Mouse (Mus musculus) liver, embryonic 16.5 days (tissue): ENCODE data around the gene Nxt1. TPM values are rescaled to one million over a fixed set of nuclear protein-coding genes. Genes with fewer than 3 reads are reported as not detected.

Experiments
- ATAC-seq: fragments of 200-750 bp; cut with Nextera tagmentation; 2 replicates; pipeline ENCODE4 v1.8.0; 2017; ENCODE audit warnings: low read depth, mild to moderate bottlenecking, moderate number of reproducible peaks, moderate library complexity
- H3K27ac ChIP-seq: fragments of 300-500 bp; sonication (generic); 2 replicates; pipeline ENCODE4 v1.5.1; 2014; ENCODE audit warnings: mild to moderate bottlenecking, low read length
- H3K27me3 ChIP-seq: fragments of 300-500 bp; sonication (generic); 2 replicates; pipeline ENCODE4 v1.6.1; 2014; ENCODE audit warnings: low read depth, low read length, mixed read lengths; ENCODE audit not compliant: control insufficient read depth, insufficient read depth
- H3K36me3 ChIP-seq: fragments of 300-500 bp; sonication (generic); 2 replicates; pipeline ENCODE4 v1.6.1; 2014; ENCODE audit warnings: mild to moderate bottlenecking; ENCODE audit not compliant: control insufficient read depth, insufficient read depth
- H3K4me1 ChIP-seq: fragments of 300-500 bp; sonication (generic); 2 replicates; pipeline ENCODE4 v1.6.1; 2014; ENCODE audit warnings: low read depth, low read length, mixed read lengths; ENCODE audit not compliant: control insufficient read depth
- H3K4me2 ChIP-seq: fragments of 300-500 bp; sonication (generic); 2 replicates; pipeline ENCODE4 v1.6.1; 2014; ENCODE audit warnings: low read depth, low read length, mixed read lengths
- H3K4me3 ChIP-seq: fragments of 300-500 bp; sonication (generic); 2 replicates; pipeline ENCODE4 v1.5.1; 2014; ENCODE audit warnings: low read depth, mild to moderate bottlenecking, low read length
- H3K9ac ChIP-seq: fragments of 300-500 bp; sonication (generic); 2 replicates; pipeline ENCODE4 v1.6.1; 2014; ENCODE audit warnings: low read depth, low read length
- H3K9me3 ChIP-seq: fragments of 300-500 bp; sonication (generic); replicated peaks from 2 replicates; pipeline ENCODE4 v1.6.1; 2016; ENCODE audit warnings: low read length; ENCODE audit not compliant: control insufficient read depth
- WGBS: fragments of 180-500 bp; shearing (Covaris S2); extraction: QIAGEN DNeasy Blood & Tissue Kit; methylation state at CpG from one replicate; pipeline ENCODE4 v1.1.7; 2014; ENCODE audit not compliant: insufficient replicate concordance; 5-methylcytosine and 5-hydroxymethylcytosine counted together
- polyA plus RNA-seq: library from polyadenylated mRNA; unstranded; fragments of >200 nt; fragmentation: Nextera tagmentation; extraction: Ambion mirVana; gene quantifications from 2 replicates; pipeline ENCODE4 v1.2.1, GENCODE M21; 2015

The Nxt1 gene
- polyA plus RNA-seq, 1 experiment from 2014 or later: 41.4 TPM

- Histone ChIP-seq H3K4me2 (no peak overlapping the region), H3K27me3 (no peaks in the 10 kb centered on the region), H3K9me3 (no peaks in the 10 kb centered on the region), H3K4me1 (no peaks in the 10 kb centered on the region), H3K36me3 (no peaks in the 10 kb centered on the region), H3K9ac (no peak overlapping the region), H3K4me3 (no peak overlapping the region), H3K27ac (no peak overlapping the region)
- WGBS: 66% methylated on average over 6 of the region's 6 CpGs
- no peak for ATAC-seq
These were observed 27.9 kb upstream of the Nxt1 start for GRCm38 (mm10) chr2:148644421-148645000.

GRCm38 (mm10) chr2:148650587-148651357 is 21.6 kb upstream of the Nxt1 start:
- H3K27me3 ChIP-seq: no peaks in the 10 kb centered on the region
- no peaks in the 10 kb centered on the region for H3K9me3 ChIP-seq
- no peak overlapping the region for H3K27ac ChIP-seq
- no peak overlapping the region for H3K4me2 ChIP-seq
- WGBS: 39% methylated on average over 3 of the region's 3 CpGs
- no peak overlapping the region for H3K9ac ChIP-seq
- H3K4me1 ChIP-seq: no peaks in the 10 kb centered on the region
- no peak overlapping the region for H3K4me3 ChIP-seq
- no peak for ATAC-seq
- no peaks in the 10 kb centered on the region for H3K36me3 ChIP-seq

GRCm38 (mm10) chr2:148654961-148655360 is 17.4 kb upstream of the Nxt1 start:
- H3K27ac ChIP-seq: no peak overlapping the region
- no peak overlapping the region for H3K4me3 ChIP-seq
- no peaks in the 10 kb centered on the region for H3K4me1 ChIP-seq
- 0 out of 2 replicates have a peak, but pooled peaks have one; percentile 21 for ATAC-seq
- no peak overlapping the region for H3K9ac ChIP-seq
- H3K4me2 ChIP-seq: no peak overlapping the region
- under 1% methylated on average over 3 of the region's 3 CpGs for WGBS
- H3K36me3 ChIP-seq: no peaks in the 10 kb centered on the region
- no peaks in the 10 kb centered on the region for H3K9me3 ChIP-seq
- H3K27me3 ChIP-seq: no peaks in the 10 kb centered on the region

- 76% methylated on average over 1 of the region's 1 CpGs for WGBS
- no peaks in the 10 kb centered on the region for H3K4me1 ChIP-seq
- no peak for ATAC-seq
These were observed 8.9 kb upstream of the Nxt1 start for GRCm38 (mm10) chr2:148663458-148663857.

GRCm38 (mm10) chr2:148677801-148678200 is 5.4 kb downstream of the Nxt1 start:
- Histone ChIP-seq H3K9ac (no peak overlapping the region; the same call in 1 of the 2 replicates), H3K4me3 (peak overlapping the region; percentile 44), H3K9me3 (no peaks in the 10 kb centered on the region), H3K36me3 (peaks cover 19% of the 10 kb centered on the region; the same call in 1 of the 2 replicates), H3K27me3 (no peaks in the 10 kb centered on the region), H3K4me2 (peak overlapping the region; percentile 30; the same call in 1 of the 2 replicates), H3K4me1 (peaks cover 39% of the 10 kb centered on the region), H3K27ac (0 out of 2 replicates have a peak overlapping the region, but pooled peaks have one; percentile 32)
- 54% methylated on average over 26 of the region's 26 CpGs for WGBS
- ATAC-seq: no peak

More at GRCm38 (mm10) chr2:148663458-148663857, 8.9 kb upstream of the Nxt1 start:
- Histone ChIP-seq H3K4me2 (no peak overlapping the region), H3K36me3 (no peaks in the 10 kb centered on the region), H3K9me3 (no peaks in the 10 kb centered on the region), H3K27me3 (no peaks in the 10 kb centered on the region), H3K27ac (no peak overlapping the region), H3K9ac (no peak overlapping the region), H3K4me3 (no peak overlapping the region)

- peak overlapping the region; percentile 90 for H3K27ac ChIP-seq
- no peak for ATAC-seq
- peaks cover 36% of the 10 kb centered on the region for H3K4me1 ChIP-seq
- peaks cover 24% of the 10 kb centered on the region for H3K36me3 ChIP-seq
- 45% methylated on average over 9 of the region's 9 CpGs for WGBS
- no peaks in the 10 kb centered on the region for H3K27me3 ChIP-seq
- no peaks in the 10 kb centered on the region for H3K9me3 ChIP-seq
- H3K9ac ChIP-seq: no peak overlapping the region
- no peak overlapping the region for H3K4me3 ChIP-seq
- peak overlapping the region; percentile 77 for H3K4me2 ChIP-seq
These were observed 6.9 kb downstream of the Nxt1 start for GRCm38 (mm10) chr2:148679346-148679745.

GRCm38 (mm10) chr2:148680775-148681291 is 8.4 kb downstream of the Nxt1 start, which contains the start of gene Gzf1:
TSS of gene Gzf1 (plus strand) at chr2:148681023.
- under 1% methylated on average over 39 of the region's 39 CpGs for WGBS
- peaks cover 20% of the 10 kb centered on the region for H3K36me3 ChIP-seq
- peak within 1 kb of the TSS; percentile 88 for H3K9ac ChIP-seq
- H3K27me3 ChIP-seq: no peaks in the 10 kb centered on the region
- peak within 1 kb of the TSS; percentile 90 for H3K27ac ChIP-seq
- H3K9me3 ChIP-seq: no peaks in the 10 kb centered on the region
- H3K4me1 ChIP-seq: peaks cover 40% of the 10 kb centered on the region
- peak; percentile 92 for ATAC-seq
- peak within 1 kb of the TSS; percentile 77 for H3K4me2 ChIP-seq
- peak within 1 kb of the TSS; percentile 88 for H3K4me3 ChIP-seq

- peak overlapping the region; percentile 84 for H3K27ac ChIP-seq
- 11% methylated on average over 17 of the region's 17 CpGs for WGBS
- H3K4me1 ChIP-seq: peaks cover 43% of the 10 kb centered on the region
These were observed 9.1 kb downstream of the Nxt1 start for GRCm38 (mm10) chr2:148681461-148681891.

GRCm38 (mm10) chr2:148683031-148683430 is 10.6 kb downstream of the Nxt1 start:
- H3K4me2 ChIP-seq: no peak overlapping the region
- H3K27ac ChIP-seq: no peak overlapping the region
- no peak overlapping the region for H3K4me3 ChIP-seq
- H3K4me1 ChIP-seq: peaks cover 43% of the 10 kb centered on the region
- H3K36me3 ChIP-seq: peaks cover 12% of the 10 kb centered on the region
- H3K27me3 ChIP-seq: no peaks in the 10 kb centered on the region
- WGBS: 47% methylated on average over 1 of the region's 1 CpGs
- no peak for ATAC-seq
- H3K9me3 ChIP-seq: no peaks in the 10 kb centered on the region
- no peak overlapping the region for H3K9ac ChIP-seq

More at GRCm38 (mm10) chr2:148681461-148681891, 9.1 kb downstream of the Nxt1 start:
- H3K4me2 ChIP-seq: peak overlapping the region; percentile 77
- peak overlapping the region; percentile 88 for H3K4me3 ChIP-seq
- no peaks in the 10 kb centered on the region for H3K9me3 ChIP-seq
- ATAC-seq: peak; percentile 39
- peaks cover 14% of the 10 kb centered on the region for H3K36me3 ChIP-seq
- peak overlapping the region; percentile 88 for H3K9ac ChIP-seq
- H3K27me3 ChIP-seq: no peaks in the 10 kb centered on the region
